Mouse (Mus musculus) monocyte, adult 5-6 weeks (primary cell): Measurements from ENCODE around the gene Snx8. TPM values are rescaled to one million over a fixed set of nuclear protein-coding genes. Genes with fewer than 3 reads are reported as not detected.

Experiments
- ATAC-seq: fragments of 153-309, 156-312 bp; replicated peaks from 2 replicates; pipeline ENCODE4 v1.8.0; 2017; ENCODE audit warnings: mild to moderate bottlenecking; ENCODE audit not compliant: low TSS enrichment, insufficient number of reproducible peaks, severe bottlenecking, poor library complexity, low FRiP score
- total RNA-seq: library from RNA; stranded (forward); fragments of 200-1000, 200-491, 200-594 nt; gene quantifications from 3 replicates; pipeline ENCODE4 v1.2.3, GENCODE M21; 2017

The Snx8 gene
- total RNA-seq, 1 experiment from 2014 or later = 20.9 TPM

DNA sequence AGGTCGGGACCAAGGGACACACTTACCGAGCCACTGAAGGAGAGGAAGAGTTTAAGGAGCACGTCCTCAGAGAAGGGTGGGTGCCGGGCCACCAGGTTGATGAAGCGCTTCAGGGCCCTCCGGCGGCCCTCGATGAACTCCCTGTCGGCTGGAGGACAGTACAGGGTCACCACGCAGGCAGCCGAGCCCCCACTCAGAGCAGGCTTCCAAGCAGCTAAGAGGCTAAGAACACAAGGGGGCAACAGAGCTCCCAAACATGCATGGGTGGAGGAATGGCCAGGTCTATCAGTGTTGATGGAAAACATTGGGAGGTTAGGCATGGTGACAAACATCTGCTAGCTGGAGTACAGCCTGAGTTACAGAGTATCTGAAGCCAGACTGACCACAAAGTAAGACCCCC, 33.1 kb downstream of the Snx8 start:
- no peak for ATAC-seq

DNA sequence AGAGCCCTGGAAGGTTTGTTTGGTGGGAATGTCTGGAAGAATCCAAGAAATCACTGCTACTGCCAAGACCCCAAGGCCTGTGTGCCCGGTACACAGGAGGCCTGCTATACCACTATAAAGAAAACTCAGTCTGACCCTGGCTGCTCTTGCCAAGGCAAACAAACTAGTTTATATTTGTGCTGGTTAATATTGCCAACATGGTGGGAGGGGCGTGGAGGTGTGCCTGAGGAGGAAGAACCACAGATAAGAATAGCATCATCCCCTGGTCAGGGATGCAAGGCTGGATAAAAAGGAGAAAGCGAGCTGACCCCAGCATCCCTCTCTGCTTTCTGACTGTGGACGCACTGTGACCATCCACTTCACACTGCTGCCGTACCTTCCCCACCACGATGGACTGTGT, 36.7 kb downstream of the Snx8 start:
- ATAC-seq = no peak

DNA sequence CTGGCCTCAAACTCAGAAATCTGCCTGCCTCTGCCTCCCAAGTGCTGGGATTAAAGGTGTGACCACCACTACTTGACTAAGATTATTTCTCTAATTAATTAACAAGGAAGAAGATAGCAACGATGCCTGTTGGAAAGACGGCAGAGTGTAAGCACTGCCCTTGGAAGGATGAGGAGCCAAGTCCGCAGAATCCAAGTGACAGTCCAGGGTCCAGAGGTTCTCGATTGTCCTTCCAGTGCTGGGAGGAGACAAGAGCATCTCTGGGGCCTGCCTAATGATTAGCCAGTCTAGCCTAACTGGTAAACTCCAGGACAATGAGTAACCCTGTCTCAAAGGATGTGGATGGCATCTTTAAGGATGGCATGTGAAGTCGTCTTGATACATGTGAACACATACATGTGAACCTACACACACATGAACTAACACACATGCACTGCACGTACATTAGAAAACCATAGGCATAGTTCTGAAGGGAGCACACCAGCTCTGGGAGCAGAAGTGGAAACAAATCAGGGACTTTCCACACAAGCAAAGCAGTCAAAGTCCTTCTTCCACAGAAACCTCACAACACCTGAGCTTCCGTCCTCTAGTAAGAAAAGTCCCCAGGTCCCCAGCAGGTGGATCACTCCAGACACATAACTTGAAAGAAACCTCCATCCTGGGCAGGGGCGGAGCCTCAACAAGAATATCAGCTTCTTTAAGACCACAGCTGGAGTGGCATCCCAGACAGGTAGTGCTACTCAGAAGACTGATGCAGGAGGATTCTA, 38.1 kb downstream of the Snx8 start:
- no peak for ATAC-seq

DNA sequence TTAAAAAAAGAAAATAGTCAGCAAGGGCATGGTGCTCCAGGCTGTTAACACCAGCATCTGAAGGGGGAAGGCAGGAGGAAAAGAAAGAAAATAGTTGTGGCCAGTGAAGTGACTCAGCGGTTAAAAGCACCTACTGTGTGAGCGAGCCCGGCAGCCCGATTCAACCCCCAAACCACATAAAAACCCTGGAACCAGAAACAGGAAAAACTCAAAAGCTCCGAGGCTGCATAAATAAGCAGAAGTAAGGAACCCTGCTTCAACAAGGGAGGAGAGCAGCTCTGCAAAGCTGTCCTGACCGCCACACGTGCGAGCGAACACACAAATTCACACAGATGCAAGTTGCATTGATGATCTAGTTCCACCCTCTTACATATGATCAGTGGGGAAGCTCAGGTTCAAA, 39.2 kb downstream of the Snx8 start:
- ATAC-seq = no peak

DNA sequence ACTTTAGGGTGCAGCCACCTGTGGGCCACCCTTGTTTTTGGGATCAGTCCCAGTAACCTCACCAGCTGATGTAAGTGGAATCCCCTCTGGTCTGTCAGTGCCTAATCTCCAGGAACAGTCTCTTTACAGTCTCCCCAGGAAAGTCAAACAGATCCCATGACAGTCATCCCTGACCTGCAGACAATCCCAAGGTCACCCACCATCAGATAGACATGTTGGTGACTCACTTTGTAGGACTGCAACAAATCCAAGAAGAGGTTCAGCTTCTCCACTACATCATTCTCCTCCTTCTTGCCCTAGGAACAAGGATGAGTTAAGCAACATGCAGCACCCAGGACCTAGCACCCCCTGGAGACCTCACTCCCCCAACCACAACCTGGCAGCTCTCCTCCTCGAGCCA, 43.0 kb downstream of the Snx8 start:
- no peak for ATAC-seq

DNA sequence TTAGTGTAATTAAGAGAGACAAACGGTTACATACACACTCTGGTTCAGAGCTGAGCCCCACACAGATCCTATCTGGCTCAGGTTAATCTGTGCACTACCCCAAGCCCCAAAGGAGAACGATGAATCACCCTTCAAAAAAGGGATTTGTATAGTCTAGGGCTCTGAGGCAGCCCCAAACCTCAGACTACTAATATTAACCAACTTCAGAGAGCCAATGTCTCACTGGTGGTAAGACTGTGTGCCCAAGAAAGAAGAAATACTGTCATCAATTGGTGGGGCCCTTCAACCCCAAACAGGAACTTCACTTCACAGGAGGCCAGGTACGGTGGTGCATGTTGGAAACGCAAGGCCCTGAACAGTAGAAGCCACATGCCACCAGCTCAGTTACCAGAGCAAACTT, 43.8 kb downstream of the Snx8 start:
- ATAC-seq = no peak

DNA sequence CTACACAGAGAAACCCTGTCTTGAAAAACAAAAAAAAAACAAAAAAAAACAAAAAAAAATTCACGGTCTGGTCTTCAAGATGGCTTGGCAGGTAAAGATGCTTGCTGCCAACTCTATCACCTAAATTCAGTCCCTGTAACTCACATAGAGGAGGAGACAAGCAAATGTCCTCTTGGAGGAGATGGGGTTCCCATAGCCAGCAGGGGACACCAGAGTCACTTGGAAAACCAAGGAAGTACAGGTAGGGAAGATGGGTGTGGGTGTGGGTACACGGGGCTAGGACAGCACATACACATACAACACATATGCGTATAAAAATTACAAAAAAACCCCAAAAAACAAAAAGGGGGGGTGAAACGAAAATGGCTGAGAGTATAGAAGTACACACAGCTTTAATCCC, 46.2 kb downstream of the Snx8 start:
- no peak for ATAC-seq

DNA sequence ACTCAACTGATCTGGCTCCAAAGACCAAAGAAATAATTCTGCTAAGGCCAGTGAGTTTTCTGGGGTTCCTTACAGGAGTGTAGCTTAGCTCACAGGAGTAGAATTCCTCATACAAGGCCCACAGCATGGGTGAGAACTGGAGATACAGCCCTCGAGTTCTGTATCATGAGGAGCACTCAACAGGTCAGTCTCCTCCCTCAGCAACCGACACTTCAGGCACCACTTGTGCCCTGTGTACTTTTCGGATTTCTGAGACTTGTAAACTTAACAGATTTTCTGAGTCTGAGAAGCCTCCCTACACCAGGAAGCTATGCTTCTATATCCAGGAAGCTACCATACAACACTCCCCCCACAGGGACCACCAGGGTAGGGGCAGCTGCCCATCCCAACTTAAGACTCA, 49.2 kb downstream of the Snx8 start:
- no peak for ATAC-seq

DNA sequence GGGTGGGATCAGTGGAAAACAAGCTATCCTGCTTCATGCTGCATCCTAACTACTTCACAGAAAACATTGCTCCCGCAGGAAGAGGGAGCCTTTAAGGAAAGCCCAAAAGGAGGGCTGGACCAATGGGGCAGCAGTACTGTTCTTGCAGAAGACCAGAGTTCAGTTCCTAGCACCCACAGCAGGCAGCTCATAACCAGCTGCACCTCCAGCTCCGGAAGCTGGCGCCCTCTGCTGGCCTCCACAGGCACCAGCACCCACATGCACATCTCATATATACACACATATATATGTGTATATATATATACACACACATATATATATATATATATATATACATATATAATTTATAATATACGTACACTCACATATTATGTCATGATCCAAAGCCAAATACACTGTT, 50.3 kb downstream of the Snx8 start:
- ATAC-seq = no peak

DNA sequence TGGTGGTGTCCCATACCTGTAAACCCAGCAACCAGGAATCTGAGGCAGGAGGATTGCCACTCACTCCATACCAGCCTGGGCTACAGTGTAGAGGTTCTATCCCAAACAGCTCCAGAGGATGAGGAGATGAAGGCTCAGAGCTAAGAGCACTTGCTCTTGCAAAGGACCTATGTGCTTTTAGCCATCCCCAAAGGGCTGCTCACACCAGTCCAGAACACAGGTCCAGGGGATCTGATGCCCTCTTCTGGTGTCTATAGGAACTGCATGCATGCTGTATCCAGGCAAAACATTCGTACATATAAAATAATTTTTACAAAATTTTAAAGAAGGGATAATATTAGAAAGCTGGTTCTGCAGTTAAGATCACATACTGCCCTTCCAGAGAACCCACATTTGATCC, 52.4 kb downstream of the Snx8 start:
- ATAC-seq = peak; percentile 37; the same call in 1 of the 2 replicates

DNA sequence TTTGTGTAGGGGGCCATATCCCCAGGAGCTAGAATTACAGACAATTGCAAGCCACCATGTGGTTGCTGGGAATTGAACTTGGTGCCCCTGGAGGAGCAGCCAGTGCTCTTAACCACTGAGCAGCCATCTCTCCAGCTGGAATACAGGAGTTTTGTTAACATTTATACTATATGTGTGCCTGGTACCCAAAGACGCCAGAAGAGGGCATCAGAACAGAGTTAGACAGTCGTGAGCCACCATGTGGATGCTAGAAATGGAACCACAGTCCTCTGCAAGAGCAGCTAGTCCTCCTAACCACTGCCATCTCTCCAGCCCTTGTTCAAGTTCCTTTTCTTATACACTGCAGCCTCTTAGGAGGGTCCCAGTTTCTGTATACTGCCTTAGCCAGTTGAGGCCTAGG, 55.4 kb downstream of the Snx8 start:
- no peak for ATAC-seq

DNA sequence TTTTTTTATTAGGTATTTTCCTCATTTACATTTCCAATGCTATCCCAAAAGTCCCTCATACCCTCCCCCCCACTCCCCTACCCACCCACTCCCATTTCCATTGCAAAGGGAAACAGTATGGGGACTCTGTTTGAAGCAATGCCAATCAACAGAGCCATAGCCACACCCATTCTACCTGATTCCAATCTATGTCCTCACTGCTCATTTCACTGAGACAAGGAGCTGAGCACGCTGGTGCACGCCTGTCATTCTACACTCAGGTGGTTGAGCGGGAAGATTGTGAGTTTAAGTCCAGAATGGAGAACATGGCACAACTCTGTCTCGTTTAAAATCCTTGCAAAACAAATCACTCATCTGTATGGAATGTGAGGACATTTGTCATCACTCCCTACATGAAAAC, 56.5 kb downstream of the Snx8 start:
- no peak for ATAC-seq

DNA sequence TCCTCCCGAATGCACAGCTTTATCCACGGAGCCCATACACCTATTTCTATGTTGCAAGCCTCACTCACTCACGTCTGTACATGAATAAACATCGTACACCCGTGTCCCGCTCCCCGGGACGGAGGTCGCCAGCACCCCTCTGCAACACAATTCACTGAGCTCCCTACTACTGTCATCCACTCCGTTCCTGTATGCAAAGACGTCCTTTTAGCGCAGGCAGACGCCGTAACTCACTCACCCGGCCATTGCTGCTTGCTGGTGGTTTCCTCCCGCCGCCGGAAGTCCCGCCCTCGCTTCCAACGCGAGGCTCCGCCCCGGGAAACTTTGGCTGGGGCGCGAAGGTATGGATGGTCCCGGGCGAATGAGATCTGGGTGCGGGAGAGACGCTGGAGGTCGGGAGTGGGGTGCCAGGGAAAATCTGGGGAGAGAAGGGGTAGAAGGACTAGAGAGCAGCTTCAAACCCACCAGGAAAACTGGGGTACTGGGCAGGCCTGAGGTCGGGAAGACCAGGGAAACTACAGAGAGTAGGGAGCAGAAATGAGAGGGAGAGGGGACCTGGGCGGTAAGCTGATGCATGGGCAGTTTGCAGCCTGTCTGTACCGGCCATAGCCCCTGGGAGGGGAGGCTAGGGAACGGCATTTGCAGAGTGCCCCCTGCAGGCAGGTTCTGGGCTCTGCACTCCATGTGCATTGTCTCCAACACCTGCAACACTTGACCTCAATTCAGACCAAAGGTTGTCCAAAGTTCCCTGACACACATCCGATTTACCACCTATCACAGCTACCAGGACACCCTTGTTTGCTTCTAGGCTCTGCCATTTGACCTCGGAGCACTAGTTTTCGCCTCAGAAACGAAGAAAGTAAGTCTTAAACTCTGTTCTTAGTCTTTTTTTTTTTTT, 57.2 kb downstream of the Snx8 start, which contains the start of gene Mrm2:
TSS of gene Mrm2 (minus strand) at position 284 of the 898 bp plus-strand sequence.
- peak; percentile 81 for ATAC-seq

DNA sequence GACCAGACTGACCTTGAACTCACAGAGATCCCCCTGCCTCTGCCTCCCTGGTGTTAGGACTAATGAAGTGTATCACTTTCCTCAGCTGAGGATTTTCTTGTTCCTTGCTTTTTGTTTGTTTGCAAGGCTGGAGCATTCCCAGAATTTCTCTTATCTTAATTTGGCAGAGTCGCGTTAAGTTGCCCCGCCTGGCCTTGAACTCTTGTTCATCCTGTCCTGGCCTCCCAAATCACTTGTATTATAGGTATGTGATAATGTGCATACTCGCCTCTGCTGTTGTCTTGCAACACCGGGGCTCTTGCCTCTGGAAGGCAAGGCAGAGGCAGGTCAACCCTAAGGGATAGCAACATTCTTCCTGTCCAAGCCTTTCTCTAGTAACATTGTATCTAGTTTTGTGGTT, 65.0 kb downstream of the Snx8 start:
- no peak for ATAC-seq

DNA sequence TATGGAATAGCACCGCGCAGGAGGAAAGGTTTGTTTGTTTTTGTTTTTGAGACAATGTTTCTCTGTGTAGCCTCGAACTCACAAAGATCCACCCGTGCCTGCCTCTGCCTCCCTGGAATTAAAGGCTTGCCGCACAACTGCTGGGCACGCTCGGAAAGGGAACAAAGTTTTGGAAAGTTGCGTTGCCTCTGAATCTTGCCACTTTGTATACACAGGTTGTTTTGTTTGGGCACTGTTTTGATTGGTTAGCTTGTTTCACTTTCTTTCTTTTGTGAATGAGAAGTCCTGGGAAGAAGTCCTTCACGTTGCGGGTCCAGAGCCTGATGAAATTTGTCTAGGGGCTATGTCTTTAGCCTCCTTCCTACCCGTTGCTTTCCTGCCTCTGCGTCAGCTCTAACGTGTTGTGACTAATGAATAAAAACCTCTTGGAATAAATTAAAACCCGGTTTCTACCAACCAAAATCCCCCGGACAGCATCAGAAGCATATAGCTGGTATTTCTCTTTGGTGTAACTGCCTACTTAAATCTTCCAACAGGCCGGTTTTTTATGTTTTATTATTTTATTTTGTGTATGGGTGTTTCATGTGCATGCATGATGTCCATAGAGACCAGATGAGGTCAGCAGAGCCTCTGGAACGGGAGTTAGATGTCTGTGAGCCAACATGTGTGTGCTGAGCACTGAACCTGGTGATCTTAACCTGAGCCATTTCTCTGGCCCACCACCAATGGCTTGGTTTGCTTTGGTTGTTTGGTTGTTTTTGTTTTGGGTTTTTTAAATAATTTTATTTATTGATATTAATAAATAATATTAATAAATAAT, 67.1 kb downstream of the Snx8 start:
- ATAC-seq = 0 out of 2 replicates have a peak, but pooled peaks have one; percentile 14

DNA sequence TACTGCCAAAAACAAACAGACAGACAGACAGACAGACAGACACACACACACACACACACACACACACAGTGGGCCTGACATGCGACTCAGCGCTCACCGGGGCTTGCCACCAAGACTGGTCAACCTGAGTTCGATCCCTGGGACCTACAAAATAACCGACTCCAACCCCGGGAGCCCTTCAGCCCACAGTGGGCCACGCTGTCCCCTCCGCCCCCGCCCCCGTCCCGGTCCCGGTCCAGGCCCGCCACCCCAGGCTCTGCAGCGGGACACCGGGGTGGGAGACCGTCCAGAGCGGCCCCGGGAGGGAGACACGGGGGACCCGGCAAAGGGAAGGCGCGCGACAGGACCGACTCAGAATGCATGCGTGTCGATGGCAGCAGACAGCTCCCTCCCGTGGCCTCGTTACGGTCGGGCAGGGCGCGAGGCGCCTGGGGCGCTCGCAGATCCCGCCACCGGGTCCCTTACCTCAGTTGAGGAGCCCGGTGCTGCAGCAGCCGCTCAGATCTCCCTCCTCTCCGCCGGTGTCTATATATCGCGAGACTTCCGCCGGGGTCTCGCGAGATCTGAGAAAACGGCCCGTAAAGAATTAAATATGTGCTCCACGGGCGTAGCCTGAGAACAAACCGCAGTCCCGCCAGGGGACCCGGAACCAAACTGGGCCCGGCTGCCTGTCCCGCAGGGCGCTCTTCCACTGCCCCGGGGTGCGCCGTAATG, 67.9 kb downstream of the Snx8 start, which contains the start of the genes Mad1l1 and Nudt1:
TSS of gene Mad1l1 (minus strand) at position 511 of the 714 bp plus-strand sequence.
TSS of gene Nudt1 (plus strand) at position 615 of the 714 bp plus-strand sequence.
- peak; percentile 91 for ATAC-seq

DNA sequence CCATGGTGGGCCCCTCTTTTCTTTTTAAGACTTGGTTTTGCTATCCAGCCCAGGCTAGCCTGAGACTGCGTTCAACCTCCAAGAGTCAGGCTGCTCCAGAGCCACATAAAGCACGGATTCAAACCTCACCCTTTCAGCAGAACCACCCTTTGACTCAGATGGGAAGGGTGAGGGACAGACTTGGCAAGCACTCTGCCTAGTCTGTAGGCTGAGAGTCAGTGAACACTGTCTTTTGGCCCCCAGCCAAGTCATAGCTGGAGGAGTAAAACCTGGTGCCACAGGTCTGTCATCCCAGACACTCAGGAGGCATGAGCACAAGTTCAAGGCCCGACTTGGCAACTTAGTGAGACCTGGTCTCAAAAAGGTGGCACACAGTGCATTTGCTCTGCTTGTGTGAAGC, 72.3 kb downstream of the Snx8 start:
- no peak for ATAC-seq

DNA sequence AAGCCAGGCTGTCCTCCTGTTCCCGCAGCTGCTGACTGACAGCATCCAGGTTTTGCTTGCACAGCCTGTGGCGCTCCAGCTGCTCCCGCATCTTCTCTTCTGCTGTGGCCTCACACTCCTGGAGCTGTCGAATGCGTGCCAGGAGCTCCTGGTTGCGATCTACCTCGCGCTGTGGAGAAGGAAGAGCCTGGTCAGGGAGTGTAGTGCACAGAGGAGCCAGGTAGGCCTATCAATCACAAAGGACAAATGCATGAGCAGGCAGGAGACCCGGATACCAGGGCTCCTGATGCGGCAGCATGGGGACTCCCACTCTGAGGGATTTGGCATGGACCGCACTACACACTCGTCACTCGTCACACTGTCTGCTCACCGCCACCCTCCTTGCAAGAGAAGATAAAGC, 81.5 kb downstream of the Snx8 start:
- ATAC-seq = no peak
